Mouse (Mus musculus) cortical plate, adult 2 months (tissue): ENCODE measurements around the gene Mast4.

Source experiments
- CTCF ChIP-seq: fragments of 200-500 bp; IDR thresholded peaks from 2 replicates; pipeline ENCODE4 v1.5.1; 2011; ENCODE audit warnings: mild to moderate bottlenecking, control low read depth, low read length; ENCODE audit not compliant: insufficient read depth; ENCODE audit errors: extremely low read depth
- POLR2A ChIP-seq: fragments of 200-500 bp; IDR thresholded peaks from 2 replicates; pipeline ENCODE4 v1.6.1; 2011; ENCODE audit warnings: mild to moderate bottlenecking, low read length, control low read depth; ENCODE audit not compliant: insufficient read depth; ENCODE audit errors: extremely low read depth

DNA sequence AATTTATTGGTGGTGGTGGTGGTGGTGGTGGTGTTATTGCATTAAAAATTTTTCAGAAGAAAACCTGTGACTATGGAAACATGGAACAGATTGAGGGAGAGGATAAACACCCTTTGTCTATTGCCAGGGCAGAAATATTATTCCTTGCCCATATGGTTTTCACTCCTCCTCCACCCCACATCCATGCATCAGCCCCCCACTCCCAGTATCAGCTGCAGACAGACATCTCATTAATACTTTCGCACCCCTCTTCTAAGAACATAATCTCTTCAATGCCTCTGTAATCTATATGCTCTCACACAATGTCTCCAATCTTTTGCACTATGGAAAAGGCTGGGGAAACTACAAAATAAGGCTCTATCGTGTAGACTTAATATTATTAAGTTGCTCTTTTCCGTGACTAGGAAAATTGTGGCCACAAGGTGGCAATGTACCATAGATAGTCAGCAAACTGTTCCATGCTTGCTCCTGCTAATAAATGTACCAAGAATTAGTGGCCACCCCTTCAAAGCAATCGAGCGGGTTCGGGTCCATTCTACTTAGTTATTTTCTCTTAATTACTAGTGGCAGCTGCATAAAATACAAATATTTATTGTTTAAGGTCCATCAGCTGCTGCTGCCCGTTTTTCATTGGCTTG lies 160.6 kb downstream of the Mast4 start:
- TF ChIP-seq CTCF (peak; percentile 49; the same call in 1 of the 2 replicates), POLR2A (no peak)
